Mouse (Mus musculus) gastrocnemius, postnatal 10 days (tissue): ENCODE measurements around the gene Ypel2. TPM values are rescaled to one million over a fixed set of nuclear protein-coding genes. Genes with fewer than 3 reads are reported as not detected.

Source experiments
- DNase-seq: peaks from one replicate; pipeline ENCODE4 v3.0.0; 2021; ENCODE audit warnings: mixed read lengths
- total RNA-seq, 2 experiments: library from RNA; stranded (reverse); gene quantifications; 2 replicates each; pipeline ENCODE4 v1.2.3; 2021

Gene Ypel2
- total RNA-seq, 2 experiments from 2014 or later = 9.8 to 11.6 TPM

GRCm38 (mm10) chr11:86895567-86895966 is 97.9 kb downstream of the Ypel2 start:
- DNase-seq = no peak

GRCm38 (mm10) chr11:86895156-86895555 is 98.4 kb downstream of the Ypel2 start:
- DNase-seq = no peak

GRCm38 (mm10) chr11:86894171-86894577 is 99.3 kb downstream of the Ypel2 start:
- DNase-seq = peak; percentile 85

- DNase-seq = no peak
These were observed 100.4 kb downstream of the Ypel2 start for GRCm38 (mm10) chr11:86892996-86893670.

Other genes with a start within 250 kb of the Ypel2 start
- 100 to 1,000 TPM; 144 to 179 TPM for gene Cltc, start 236.1 kb downstream of the Ypel2 start, total RNA-seq
- 10 to 100 TPM; 12.9 to 14.2 TPM for gene Dhx40, start 186.0 kb downstream of the Ypel2 start, total RNA-seq
- 1 to 10 TPM; 2.7 to 3.3 TPM for gene Gdpd1, start 80.4 kb upstream of the Ypel2 start, total RNA-seq
- gene Smg8, start 93.1 kb upstream of the Ypel2 start, total RNA-seq = 1 to 10 TPM; 8.4 to 9.1 TPM
- 1 to 10 TPM; 3.5 to 3.8 TPM for gene Prr11, start 115.0 kb upstream of the Ypel2 start, total RNA-seq
- gene Ska2, start 115.5 kb upstream of the Ypel2 start, total RNA-seq = 1 to 10 TPM; 6.9 to 9.6 TPM
- 1 to 10 TPM; 8.2 to 8.7 TPM for gene Trim37, start 133.4 kb upstream of the Ypel2 start, total RNA-seq